Mouse (Mus musculus) kidney, postnatal 0 days (tissue): ENCODE measurements around the gene Mepce. TPM values are rescaled to one million over a fixed set of nuclear protein-coding genes. Genes with fewer than 3 reads are reported as not detected.

Source experiments
- ATAC-seq: fragments of 200-750 bp; cut with Nextera tagmentation; replicated peaks from 2 replicates; pipeline ENCODE4 v1.8.0; 2017; ENCODE audit warnings: low read depth, moderate number of reproducible peaks, moderate TSS enrichment, moderate library complexity; ENCODE audit not compliant: low FRiP score
- DNase-seq: peaks from one replicate; pipeline ENCODE4 v3.0.0-alpha.2; 2016; ENCODE audit warnings: low spot score
- H3K27ac ChIP-seq: fragments of 300-500 bp; sonication (generic); 2 replicates; pipeline ENCODE4 v1.5.1; 2014; ENCODE audit warnings: mild to moderate bottlenecking
- H3K27me3 ChIP-seq: fragments of 300-500 bp; sonication (generic); 2 replicates; pipeline ENCODE4 v1.6.1; 2014; ENCODE audit warnings: low read length, mixed read lengths; ENCODE audit not compliant: insufficient read depth
- H3K36me3 ChIP-seq: fragments of 300-500 bp; sonication (generic); 2 replicates; pipeline ENCODE4 v1.6.1; 2014; ENCODE audit warnings: low read length, mixed read lengths; ENCODE audit not compliant: insufficient read depth
- H3K4me1 ChIP-seq: fragments of 300-500 bp; sonication (generic); replicated peaks from 2 replicates; pipeline ENCODE4 v1.6.1; 2014; ENCODE audit warnings: antibody characterized with exemption, low read length, mixed read lengths; ENCODE audit not compliant: insufficient read depth
- H3K4me2 ChIP-seq: fragments of 300-500 bp; sonication (generic); 2 replicates; pipeline ENCODE4 v1.6.1; 2014; ENCODE audit warnings: mild to moderate bottlenecking, low read length, moderate library complexity, mixed read lengths
- H3K4me3 ChIP-seq: fragments of 300-500 bp; sonication (generic); replicated peaks from 2 replicates; pipeline ENCODE4 v1.5.1; 2014; ENCODE audit warnings: low read depth, low read length
- H3K9ac ChIP-seq: fragments of 300-500 bp; sonication (generic); 2 replicates; pipeline ENCODE4 v1.6.1; 2014; ENCODE audit warnings: low read depth, low read length
- H3K9me3 ChIP-seq: fragments of 300-500 bp; sonication (generic); replicated peaks from 2 replicates; pipeline ENCODE4 v1.6.1; 2016; ENCODE audit warnings: low read length, inconsistent platforms, mixed read lengths
- CTCF ChIP-seq: IDR thresholded peaks from 2 replicates; pipeline ENCODE4 v1.5.1; 2016; ENCODE audit warnings: antibody characterized with exemption, low read depth, mild to moderate bottlenecking, moderate library complexity
- WGBS: fragments of 180-500 bp; shearing (Covaris S2); extraction: QIAGEN DNeasy Blood & Tissue Kit; methylation state at CpG from one replicate; pipeline ENCODE4 v1.1.7; 2014; 5-methylcytosine and 5-hydroxymethylcytosine counted together
- polyA plus RNA-seq: library from polyadenylated mRNA; unstranded; fragments of >200 nt; fragmentation: Nextera tagmentation; extraction: Ambion mirVana; gene quantifications from 2 replicates; pipeline ENCODE4 v1.2.1, GENCODE M21; 2015

Gene Mepce
- polyA plus RNA-seq, 1 experiment from 2014 or later: 11.6 TPM

DNA sequence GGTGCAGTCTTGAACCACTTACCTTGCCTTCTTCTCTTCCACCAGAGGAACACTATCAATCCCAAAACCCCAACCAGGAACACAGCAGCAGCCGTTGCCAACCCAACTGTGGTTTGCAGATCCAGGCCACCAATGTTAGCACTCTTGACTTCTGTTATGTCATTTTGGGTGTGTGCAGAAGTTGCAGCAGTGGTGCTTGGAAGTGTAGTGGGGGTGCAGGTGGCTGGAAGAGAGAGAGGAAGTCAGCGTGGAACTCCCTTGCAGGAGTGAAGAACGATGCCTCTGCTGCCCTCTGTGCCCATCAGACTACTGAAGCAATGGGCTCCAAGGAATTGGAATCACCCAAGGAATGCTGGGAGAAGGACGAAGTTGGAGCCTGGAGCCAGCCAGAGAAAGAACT, 43.7 kb upstream of the Mepce start:
- Histone ChIP-seq H3K27me3 (no peaks in the 10 kb centered on the region), H3K4me1 (no peaks in the 10 kb centered on the region), H3K9me3 (no peaks in the 10 kb centered on the region), H3K4me3 (no peak overlapping the region), H3K4me2 (no peak overlapping the region), H3K9ac (no peak overlapping the region), H3K36me3 (no peaks in the 10 kb centered on the region), H3K27ac (no peak overlapping the region)
- DNase-seq: no peak
- ATAC-seq: no peak
- WGBS: 80% methylated on average over 4 of the region's 4 CpGs
- TF ChIP-seq CTCF: no peak

- 69% methylated on average over 7 of the region's 7 CpGs for WGBS
- Histone ChIP-seq H3K9me3 (no peaks in the 10 kb centered on the region), H3K27ac (no peak overlapping the region), H3K9ac (no peak overlapping the region), H3K27me3 (no peaks in the 10 kb centered on the region), H3K4me2 (no peak overlapping the region), H3K4me1 (no peaks in the 10 kb centered on the region), H3K36me3 (no peaks in the 10 kb centered on the region), H3K4me3 (no peak overlapping the region)
- no peak for TF ChIP-seq CTCF
- no peak for ATAC-seq
- peak; percentile 1 for DNase-seq
Observed at GRCm38 (mm10) chr5:137830238-137830637, 42.8 kb upstream of the Mepce start.

GRCm38 (mm10) chr5:137828694-137829093, 41.2 kb upstream of the Mepce start:
- no peak overlapping the region for H3K9ac ChIP-seq
- ATAC-seq (no peak), DNase-seq (no peak)
- TF ChIP-seq CTCF: no peak
- no peak overlapping the region for H3K4me3 ChIP-seq
- H3K9me3 ChIP-seq: no peaks in the 10 kb centered on the region
- H3K4me2 ChIP-seq: no peak overlapping the region
- H3K4me1 ChIP-seq: no peaks in the 10 kb centered on the region
- H3K27ac ChIP-seq: no peak overlapping the region
- WGBS: 87% methylated on average over 6 of the region's 6 CpGs
- H3K27me3 ChIP-seq: no peaks in the 10 kb centered on the region
- no peaks in the 10 kb centered on the region for H3K36me3 ChIP-seq

DNA sequence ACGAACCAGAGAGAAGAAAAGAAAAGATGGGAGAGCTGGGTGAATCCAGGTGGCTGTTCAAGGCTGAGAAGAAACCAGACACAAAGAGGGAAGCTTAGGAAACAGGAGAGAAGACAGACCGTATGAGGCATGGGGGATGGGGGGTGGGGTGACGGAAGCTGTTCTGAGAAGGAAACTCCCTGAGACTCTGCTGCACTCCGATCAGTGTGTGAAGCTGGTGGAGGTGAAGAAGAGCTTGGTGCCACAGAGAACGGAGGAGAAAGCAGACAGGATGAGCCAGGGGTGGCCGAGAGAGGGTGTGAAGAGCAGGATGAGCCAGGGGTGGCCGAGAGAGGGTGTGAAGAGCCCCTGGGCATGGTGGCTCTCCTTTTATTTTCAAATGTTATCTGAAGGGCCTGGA, 39.0 kb upstream of the Mepce start:
- WGBS: 63% methylated on average over 7 of the region's 7 CpGs
- H3K27ac ChIP-seq: no peak overlapping the region

GRCm38 (mm10) chr5:137825971-137826370, 38.5 kb upstream of the Mepce start:
- no peak overlapping the region for H3K4me2 ChIP-seq
- H3K4me3 ChIP-seq: no peak overlapping the region
- H3K9ac ChIP-seq: no peak overlapping the region
- no peak for DNase-seq
- H3K36me3 ChIP-seq: no peaks in the 10 kb centered on the region
- TF ChIP-seq CTCF: no peak
- H3K9me3 ChIP-seq: no peaks in the 10 kb centered on the region
- ATAC-seq: no peak
- no peaks in the 10 kb centered on the region for H3K27me3 ChIP-seq
- H3K27ac ChIP-seq: no peak overlapping the region
- no peaks in the 10 kb centered on the region for H3K4me1 ChIP-seq
- 85% methylated on average over 2 of the region's 2 CpGs for WGBS

More for the DNA sequence above, 39.0 kb upstream of the Mepce start:
- Histone ChIP-seq H3K4me2 (no peak overlapping the region), H3K9me3 (no peaks in the 10 kb centered on the region), H3K36me3 (no peaks in the 10 kb centered on the region), H3K9ac (no peak overlapping the region), H3K27me3 (no peaks in the 10 kb centered on the region), H3K4me3 (no peak overlapping the region), H3K4me1 (no peaks in the 10 kb centered on the region)
- ATAC-seq: no peak
- no peak for TF ChIP-seq CTCF
- DNase-seq: no peak

DNA sequence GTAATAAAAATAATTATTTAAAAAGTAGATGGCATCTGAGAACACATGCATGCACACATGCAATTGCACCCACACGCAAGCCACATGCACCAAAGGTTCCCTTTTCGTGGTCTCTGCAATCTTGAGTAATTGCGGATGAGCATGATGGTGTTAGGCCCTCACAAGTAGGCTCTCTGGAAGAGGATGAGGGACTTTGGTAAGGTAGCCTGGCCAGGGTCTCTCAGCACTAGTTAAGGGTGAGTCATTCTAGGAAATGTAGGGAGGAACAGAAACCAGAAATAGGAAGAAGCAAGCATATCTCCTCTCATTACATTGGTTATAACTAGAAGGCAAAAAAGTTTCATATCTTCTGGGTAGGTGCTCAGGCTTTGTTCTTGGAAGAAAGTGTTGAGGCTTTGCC, 37.6 kb upstream of the Mepce start:
- Histone ChIP-seq H3K36me3 (no peaks in the 10 kb centered on the region), H3K9me3 (no peaks in the 10 kb centered on the region), H3K9ac (no peak overlapping the region), H3K27ac (no peak overlapping the region), H3K4me1 (no peaks in the 10 kb centered on the region), H3K4me3 (no peak overlapping the region), H3K27me3 (no peaks in the 10 kb centered on the region), H3K4me2 (no peak overlapping the region)
- no peak for DNase-seq
- ATAC-seq: no peak
- TF ChIP-seq CTCF: no peak
- 94% methylated on average over 3 of the region's 3 CpGs for WGBS

DNA sequence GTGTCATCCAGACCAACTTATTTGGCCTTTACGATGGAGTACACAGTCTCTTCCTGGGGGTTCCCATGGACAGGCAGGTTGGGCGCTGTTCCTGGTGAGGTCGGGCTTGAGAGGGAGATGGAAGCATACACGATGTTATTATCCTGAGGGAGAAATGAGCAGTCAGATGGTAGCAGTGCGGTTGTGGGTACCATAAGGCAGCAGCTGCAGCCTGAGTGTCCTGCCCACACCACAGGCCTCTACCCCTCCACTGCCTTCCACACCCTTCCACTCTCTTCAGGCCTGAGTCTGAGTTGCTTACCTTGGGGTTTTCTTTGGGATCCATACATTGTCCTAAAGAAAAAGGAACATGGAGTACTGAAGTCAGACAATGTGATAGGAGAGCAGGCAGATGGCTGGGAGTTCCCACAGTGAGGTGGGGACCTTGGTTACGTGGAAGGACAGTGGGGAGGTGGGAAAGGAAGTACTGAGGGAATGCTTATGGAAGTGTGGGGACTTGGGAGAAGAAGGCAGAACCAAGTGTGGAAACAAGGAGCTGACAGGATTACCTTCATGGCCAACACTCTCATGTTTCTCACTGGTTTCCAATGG, 36.1 kb upstream of the Mepce start:
- Histone ChIP-seq H3K4me1 (no peaks in the 10 kb centered on the region), H3K4me2 (no peak overlapping the region), H3K9ac (no peak overlapping the region), H3K27ac (no peak overlapping the region), H3K36me3 (no peaks in the 10 kb centered on the region), H3K27me3 (no peaks in the 10 kb centered on the region), H3K4me3 (no peak overlapping the region), H3K9me3 (no peaks in the 10 kb centered on the region)
- WGBS: 86% methylated on average over 6 of the region's 6 CpGs
- no peak for TF ChIP-seq CTCF
- no peak for ATAC-seq
- DNase-seq: no peak
